ENCODE assay signal across 23 mouse cellular contexts in the genomic region with DNA sequence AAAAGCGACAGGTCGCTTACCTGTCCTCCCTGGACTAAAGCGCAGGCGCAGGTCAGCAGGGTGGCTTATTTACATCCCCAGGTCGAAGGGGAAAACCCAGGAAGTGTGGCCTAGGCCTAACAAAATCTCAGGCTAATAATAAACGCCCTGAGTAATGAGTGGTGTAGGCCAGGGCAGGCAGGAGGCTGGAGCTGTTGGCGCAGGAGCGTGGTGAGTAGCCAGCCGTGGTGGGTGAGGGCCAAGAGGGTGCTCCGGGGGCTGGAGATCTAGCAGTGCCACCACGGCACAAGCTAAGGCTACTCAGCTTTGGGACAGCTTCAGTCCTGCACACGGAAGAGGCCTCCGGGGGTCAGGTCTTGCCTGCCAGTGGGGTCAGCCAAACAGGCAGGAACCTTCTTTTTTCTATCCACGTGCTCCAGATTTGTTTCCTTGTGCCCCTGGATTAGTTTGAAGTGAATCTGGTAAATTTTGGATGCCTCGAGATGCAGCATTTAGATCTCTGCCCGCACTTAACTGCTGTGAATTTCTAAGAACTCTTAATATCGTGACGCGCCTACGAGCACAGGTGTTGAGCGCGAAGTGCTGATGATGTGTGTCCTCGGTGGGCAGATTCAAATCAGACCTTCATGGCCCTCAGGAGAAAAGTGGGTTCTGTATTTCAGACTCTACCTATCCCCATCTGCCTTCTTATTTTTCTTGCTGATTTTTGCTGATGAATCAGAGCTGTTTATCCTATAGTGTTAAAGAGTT. TPM values are rescaled to one million over a fixed set of nuclear protein-coding genes. Genes with fewer than 3 reads are reported as not detected.
DNase-seq lines count a peak whose midpoint lies in the region; ATAC-seq and TF ChIP-seq lines count a peak whose summit lies in the region.
"Had no signal": no experiment of that assay in that cellular context is flagged by ENCODE, and none has a peak within 500 bp of the region (broad histone marks: within the 10 kb centered on the region; RNA-seq: fewer than 3 reads in every experiment).

A gene (plus strand): TSS at position 150 of the 750 bp plus-strand sequence.

- no peaks in the 10 kb centered on the region for H3K9me3 ChIP-seq in CH12.LX (replicated peaks; ENCODE audit: low read length)
- H3K9me3 ChIP-seq: embryonic facial prominence, embryonic 15.5 days; heart, embryonic 10.5 days; liver, embryonic 15.5 days; midbrain, embryonic 15.5 days had no signal

- peak; percentile 89 for TF ChIP-seq EP300 in CH12.LX (IDR thresholded peaks at IDR 0.05; ENCODE audit: low read length)

- in situ Hi-C loops in CH12.LX (cut with MboI; ENCODE audit: low pct_ligation_motif_present, low pct_unique_long_range_greater_than_20kb, low sequenced_read_pairs), result no loop called here

- no peaks in the 10 kb centered on the region for H3K27me3 ChIP-seq in CH12.LX (replicated peaks)
- H3K27me3 ChIP-seq: embryonic facial prominence, embryonic 15.5 days; midbrain, embryonic 15.5 days had no signal

- no peak; the same call in 1 of the 2 replicates for TF ChIP-seq RAD21 in CH12.LX (IDR thresholded peaks at IDR 0.05; ENCODE audit: low read depth, low read length)

- peak within 1 kb of the TSS; percentile 89 for H3K9ac ChIP-seq in CH12.LX (ENCODE audit: insufficient read depth, low read depth)
- H3K9ac ChIP-seq: embryonic facial prominence, embryonic 15.5 days; hindbrain, embryonic 14.5 days; liver, embryonic 15.5 days; midbrain, embryonic 15.5 days had no signal

- peak within 1 kb of the TSS; percentile 56 for H3K4me2 ChIP-seq in CH12.LX (ENCODE audit: insufficient read depth, low read depth, poor library complexity, severe bottlenecking)
- H3K4me2 ChIP-seq: embryonic facial prominence, embryonic 15.5 days; hindbrain, embryonic 14.5 days; liver, embryonic 15.5 days; midbrain, embryonic 15.5 days had no signal

- no peaks in the 10 kb centered on the region for H3K4me1 ChIP-seq in lung, adult 2 months (ENCODE audit: control insufficient read depth, insufficient read depth, low read length)
- H3K4me1 ChIP-seq in CH12.LX (ENCODE audit: control insufficient read depth in 1 of 2, insufficient read depth in 2 of 2), result peaks cover 31 to 75% of the 10 kb centered on the region in 2 experiments
- H3K4me1 ChIP-seq: embryonic facial prominence, embryonic 15.5 days; liver, embryonic 15.5 days; midbrain, embryonic 15.5 days had no signal

- dilution Hi-C loops in CH12.LX (cut with MboI; ENCODE audit: extremely low pct_ligation_motif_present, extremely low pct_unique_long_range_greater_than_20kb, low sequenced_read_pairs), result no loop called here

- no peak for TF ChIP-seq CTCF in lung, adult 2 months (IDR thresholded peaks at IDR 0.05; ENCODE audit: insufficient read depth, low read length)
- TF ChIP-seq CTCF in CH12.LX (conservative IDR thresholded peaks at IDR 0.05 in 1 of 2, IDR thresholded peaks at IDR 0.05 in 1 of 2; ENCODE audit: low read depth in 2 of 2, low read length in 2 of 2), result no peak

- H3K79me2 ChIP-seq in CH12.LX (replicated peaks; ENCODE audit: control insufficient read depth, extremely low read depth, insufficient read depth, poor library complexity, severe bottlenecking), result peaks cover 42% of the 10 kb centered on the region

- 79% methylated on average over 23 of the region's 23 CpGs for WGBS in lung, adult 2 months

- no peak within 1 kb of the TSS for H3K4me3 ChIP-seq in lung, adult 2 months (replicated peaks; ENCODE audit: extremely low read depth, low read depth, low read length)
- peak within 1 kb of the TSS; percentile 59 to 82 (median 78) for H3K4me3 ChIP-seq in CH12.LX (replicated peaks in 1 of 3; ENCODE audit: low read depth in 2 of 3, low read length in 2 of 3, poor library complexity in 1 of 3)
- H3K4me3 ChIP-seq: embryonic facial prominence, embryonic 15.5 days; heart, embryonic 10.5 days; left cerebral cortex, adult 2 months; liver, embryonic 15.5 days; midbrain, embryonic 15.5 days had no signal

- TF ChIP-seq POLR2A in lung, adult 2 months (IDR thresholded peaks at IDR 0.05; ENCODE audit: borderline replicate concordance, extremely low read depth, low read depth, low read length), result no peak
- peak; percentile 98 for TF ChIP-seq POLR2A in CH12.LX (IDR thresholded peaks at IDR 0.05; ENCODE audit: low read depth, low read length)

- ATAC-seq in hematopoietic stem cell, adult 5-6 weeks (replicated peaks in 1 of 2; ENCODE audit: insufficient read depth in 1 of 2, low FRiP score in 2 of 2, low TSS enrichment in 1 of 2, low read depth in 1 of 2, poor library complexity in 2 of 2, severe bottlenecking in 2 of 2), result no peak
- ATAC-seq in neutrophil, adult 5-6 weeks (ENCODE audit: extremely low read depth, insufficient number of reproducible peaks, low FRiP score, poor library complexity, severe bottlenecking), result peak; percentile 66
- ATAC-seq: midbrain, embryonic 15.5 days; Patski had no signal

- H3K27ac ChIP-seq in CH12.LX (ENCODE audit: insufficient read depth, low read depth), result peak within 1 kb of the TSS; percentile 98
- H3K27ac ChIP-seq: embryonic facial prominence, embryonic 15.5 days; heart, embryonic 10.5 days; hindbrain, embryonic 14.5 days; left cerebral cortex, adult 2 months; liver, embryonic 15.5 days; midbrain, embryonic 15.5 days had no signal

- DNase-seq in lung, adult 2 months, result no peak
- no peak for DNase-seq in lung, postnatal 25 days (ENCODE audit: low spot score)
- DNase-seq in CH12.LX (ENCODE audit: extremely low read depth) (peak; percentile 96), liver (no peak)
- no peak for DNase-seq in layer of hippocampus, postnatal 36 days
- DNase-seq in testis, postnatal 14 days (ENCODE audit: low spot score), result no peak
- DNase-seq: adrenal gland, postnatal 25 days; cerebellum, adult 9-11 months; gastrocnemius, postnatal 14 days; heart, postnatal 14 days; kidney, adult 11 months; kidney, postnatal 10 days; lung, postnatal 36 days; thymus, postnatal 25 days had no signal

- H3K36me3 ChIP-seq in CH12.LX (replicated peaks in 1 of 2; ENCODE audit: control insufficient read depth in 1 of 2, insufficient read depth in 1 of 2, low read length in 1 of 2), result peaks cover 0 to 9% of the 10 kb centered on the region in 2 experiments
- H3K36me3 ChIP-seq: embryonic facial prominence, embryonic 15.5 days; heart, embryonic 10.5 days; liver, embryonic 15.5 days; midbrain, embryonic 15.5 days had no signal

TF ChIP-seq in CH12.LX, 34 proteins besides CTCF, POLR2A, EP300 and RAD21 (continues in another document):
- TF ChIP-seq SMC3 (IDR thresholded peaks at IDR 0.05; ENCODE audit: low read depth, low read length) (peak; percentile 21; the same call in 1 of the 2 replicates), RCOR1 (conservative IDR thresholded peaks at IDR 0.05; ENCODE audit: low read depth, low read length) (no peak; the same call in 1 of the 2 replicates), ETS1 (conservative IDR thresholded peaks at IDR 0.05; ENCODE audit: low read depth, low read length) (peak; percentile 90), USF2 (conservative IDR thresholded peaks at IDR 0.05; ENCODE audit: low read depth, low read length) (no peak), MYC (IDR thresholded peaks at IDR 0.05; ENCODE audit: low read depth, low read length) (peak; percentile 93), BHLHE40 (IDR thresholded peaks at IDR 0.05; ENCODE audit: low read depth, low read length) (peak; percentile 82), CHD2 (IDR thresholded peaks at IDR 0.05; ENCODE audit: low read length) (no peak; the same call in 1 of the 2 replicates), ZMIZ1 (IDR thresholded peaks at IDR 0.05; ENCODE audit: low read depth, low read length) (peak; percentile 95), MAX (IDR thresholded peaks at IDR 0.05; ENCODE audit: low read length) (peak; percentile 88), NRF1 (IDR thresholded peaks at IDR 0.05; ENCODE audit: low read depth, low read length) (peak; percentile 93), MAZ (IDR thresholded peaks at IDR 0.05; ENCODE audit: low read depth, low read length) (0 out of 2 replicates have a peak, but pooled peaks have one; percentile 39), E2F4 (IDR thresholded peaks at IDR 0.05; ENCODE audit: insufficient replicate concordance, low read depth, low read length) (no peak), NELFE (IDR thresholded peaks at IDR 0.05; ENCODE audit: low read depth, low read length) (peak; percentile 94), JUN (IDR thresholded peaks at IDR 0.05; ENCODE audit: insufficient read depth, low read depth, low read length) (peak; percentile 40; the same call in 1 of the 2 replicates), CHD1 (IDR thresholded peaks at IDR 0.05; ENCODE audit: low read depth, low read length) (no peak), TBP (conservative IDR thresholded peaks at IDR 0.05; ENCODE audit: low read depth, low read length) (peak; percentile 95), POLR2AphosphoS2 (IDR thresholded peaks at IDR 0.05; ENCODE audit: low read depth, low read length) (no peak; the same call in none of the 2 replicates), ZNF384 (IDR thresholded peaks at IDR 0.05; ENCODE audit: low read depth, low read length) (no peak; the same call in 1 of the 2 replicates), ZKSCAN1 (IDR thresholded peaks at IDR 0.05; ENCODE audit: borderline replicate concordance, low read depth, low read length) (no peak), MAFK (IDR thresholded peaks at IDR 0.05; ENCODE audit: insufficient replicate concordance, low read length) (0 out of 2 replicates have a peak, but pooled peaks have one; percentile 12), ELF1 (IDR thresholded peaks at IDR 0.05; ENCODE audit: low read depth, low read length) (peak; percentile 60; the same call in 1 of the 2 replicates), ZC3H11A (IDR thresholded peaks at IDR 0.05; ENCODE audit: low read depth, low read length) (no peak), HCFC1 (IDR thresholded peaks at IDR 0.05; ENCODE audit: low read depth, low read length) (peak; percentile 67), MEF2A (IDR thresholded peaks at IDR 0.05; ENCODE audit: borderline replicate concordance, low read depth, low read length) (peak; percentile 99), KAT2A (IDR thresholded peaks at IDR 0.05; ENCODE audit: insufficient replicate concordance, low read length) (no peak), IRF4 (IDR thresholded peaks at IDR 0.05; ENCODE audit: low read depth, low read length) (peak; percentile 88), MXI1 (IDR thresholded peaks at IDR 0.05; ENCODE audit: low read depth, low read length) (peak; percentile 86; the same call in 1 of the 2 replicates), PAX5 (IDR thresholded peaks at IDR 0.05; ENCODE audit: low read length) (no peak)

RNA-seq across cellular contexts. Expression of the gene that starts here (rescaled TPM):
- polyA plus RNA-seq in lung, adult 2 months (2012; rRNA removed), result 26.2 and 26.4 TPM in 2 replicates
- total RNA-seq in CH12.LX (2012; rRNA removed), result 260 and 365 TPM in 2 replicates
- total RNA-seq in CH12.LX (2014; rRNA removed), result 338 and 355 TPM in 2 replicates
- 299 and 356 TPM in 2 replicates for polyA plus RNA-seq in CH12.LX (2012; ENCODE audit: insufficient read length, low read depth)
- 43.9 and 82.0 TPM in 2 replicates for total RNA-seq in hematopoietic stem cell, adult 5-6 weeks (2017)
- total RNA-seq in neutrophil, adult 5-6 weeks (2017), result 162 and 169 TPM in 2 replicates
- total RNA-seq in layer of hippocampus, postnatal 36 days (2021), result 1 to 10 TPM; 1.1 to 1.4 TPM
- polyA plus RNA-seq: Patski had no signal

Comparison
In these comparisons a context has a peak if more than half of its experiments do, and no peak if none do; other contexts are left out.
1. RNA of the gene that starts here (total RNA-seq): 260 to 365 TPM in CH12.LX, 162 to 169 TPM in neutrophil, adult 5-6 weeks and 43.9 to 82.0 TPM in hematopoietic stem cell, adult 5-6 weeks; 1.1 to 1.4 TPM in layer of hippocampus, postnatal 36 days; every median in the first group is over 10 times any median in the second.
2. RNA of the gene that starts here (polyA plus RNA-seq): 299 to 356 TPM in CH12.LX; 26.2 to 26.4 TPM in lung, adult 2 months; every median in the first group is over 10 times any median in the second.